Mouse (Mus musculus) brain, embryonic 14.5 days (tissue): ENCODE data around the gene Dhh. TPM values are rescaled to one million over a fixed set of nuclear protein-coding genes. Genes with fewer than 3 reads are reported as not detected.
"Not testable (repeated sequence)": the region's sequence is repeated elsewhere in the genome, so short reads cannot be mapped to it uniquely, and the experiment has no call there.

ENCODE experiments used
- DNase-seq: peaks from one replicate; pipeline ENCODE4 v3.0.0-alpha.2; 2011; ENCODE audit warnings: low read depth
- CTCF ChIP-seq: fragments of 200-500 bp; IDR thresholded peaks from 2 replicates; pipeline ENCODE4 v1.5.1; 2012; ENCODE audit warnings: inconsistent platforms, mild to moderate bottlenecking, moderate library complexity, borderline replicate concordance; ENCODE audit not compliant: insufficient read depth, insufficient read length; ENCODE audit errors: extremely low read depth
- POLR2A ChIP-seq: fragments of 200-500 bp; IDR thresholded peaks from 2 replicates; pipeline ENCODE4 v1.6.1; 2012; ENCODE audit warnings: mild to moderate bottlenecking, inconsistent platforms, borderline replicate concordance; ENCODE audit not compliant: poor library complexity, insufficient read depth, insufficient read length, severe bottlenecking; ENCODE audit errors: extremely low read depth
- polyA plus RNA-seq: library from polyadenylated mRNA; depleted of rRNA; stranded (reverse); fragments of >200 nt; gene quantifications from 2 replicates; pipeline ENCODE4 v1.2.3, GENCODE M21; 2012; rRNA removed

Dhh gene
- polyA plus RNA-seq: 0.37 and 0.88 TPM in 2 replicates

- TF ChIP-seq CTCF: no peak
- no peak for TF ChIP-seq POLR2A
- peak; percentile 24 for DNase-seq
These were observed at the start of gene Dhh for GRCm38 (mm10) chr15:98897928-98898800. TSS of gene Dhh (minus strand) at chr15:98898540.

GRCm38 (mm10) chr15:98947884-98948283 is 49.5 kb upstream of the Dhh start:
- TF ChIP-seq POLR2A (no peak), CTCF (no peak)
- no peak for DNase-seq

GRCm38 (mm10) chr15:98943133-98943532 is 44.8 kb upstream of the Dhh start:
- TF ChIP-seq CTCF: no peak
- TF ChIP-seq POLR2A: no peak
- no peak for DNase-seq

- no peak for DNase-seq
These were observed 43.7 kb upstream of the Dhh start for GRCm38 (mm10) chr15:98942081-98942480.

GRCm38 (mm10) chr15:98941539-98941938 is 43.2 kb upstream of the Dhh start:
- TF ChIP-seq POLR2A: no peak
- no peak for DNase-seq

More at GRCm38 (mm10) chr15:98942081-98942480, 43.7 kb upstream of the Dhh start:
- TF ChIP-seq POLR2A (no peak), CTCF (no peak)

- TF ChIP-seq CTCF: no peak
- TF ChIP-seq POLR2A: no peak
- DNase-seq: peak; percentile 71
These were observed 42.5 kb upstream of the Dhh start for GRCm38 (mm10) chr15:98940816-98941215.

- no peak for TF ChIP-seq CTCF
- peak; percentile 51; the same call in 1 of the 2 replicates for TF ChIP-seq POLR2A
- peak; percentile 96 for DNase-seq
These were observed 36.0 kb upstream of the Dhh start, which contains the start of gene Tuba1b for GRCm38 (mm10) chr15:98934217-98934839. TSS of gene Tuba1b (minus strand) at chr15:98934565.

GRCm38 (mm10) chr15:98933833-98934216 is 35.5 kb upstream of the Dhh start:
- TF ChIP-seq CTCF: no peak
- TF ChIP-seq POLR2A: no peak
- DNase-seq: peak; percentile 99

- not testable (repeated sequence) for DNase-seq
These were observed 34.8 kb upstream of the Dhh start for GRCm38 (mm10) chr15:98933004-98933671.

GRCm38 (mm10) chr15:98930998-98931397 is 32.7 kb upstream of the Dhh start:
- TF ChIP-seq POLR2A (no peak), CTCF (no peak)
- no peak for DNase-seq

GRCm38 (mm10) chr15:98930017-98930734 is 31.8 kb upstream of the Dhh start:
- no peak for TF ChIP-seq POLR2A
- TF ChIP-seq CTCF: no peak
- no peak for DNase-seq

- DNase-seq: peak; percentile 88
- peak; percentile 79 for TF ChIP-seq CTCF
- TF ChIP-seq POLR2A: no peak
These were observed 30.4 kb upstream of the Dhh start for GRCm38 (mm10) chr15:98928598-98929240.
